Mouse (Mus musculus): ENCODE measurements around the gene Kbtbd7. TPM values are rescaled to one million over a fixed set of nuclear protein-coding genes. Genes with fewer than 3 reads are reported as not detected.

Kbtbd7 gene
- polyA plus RNA-seq, 1 experiment = 2.8 TPM

Other genes starting within 250 kb of the Kbtbd7 start
- gene Zfp957, start 179.1 kb upstream of the Kbtbd7 start, polyA plus RNA-seq (2012; ENCODE audit: insufficient read depth, insufficient read length, missing spikeins) = not detected in 2 replicates
- 325 and 446 TPM in 2 replicates for gene Rgcc, start 124.9 kb upstream of the Kbtbd7 start, polyA plus RNA-seq (2012; ENCODE audit: insufficient read depth, insufficient read length, missing spikeins)
- gene Naa16, start 35.7 kb upstream of the Kbtbd7 start, polyA plus RNA-seq (2012; ENCODE audit: insufficient read depth, insufficient read length, missing spikeins) = 10.9 and 12.1 TPM in 2 replicates
- gene Mtrf1, start 28.7 kb upstream of the Kbtbd7 start, polyA plus RNA-seq (2012; ENCODE audit: insufficient read depth, insufficient read length, missing spikeins) = 11.9 and 17.8 TPM in 2 replicates
- not detected in 2 replicates for gene Kbtbd6, start 25.3 kb downstream of the Kbtbd7 start, polyA plus RNA-seq (2012; ENCODE audit: insufficient read depth, insufficient read length, missing spikeins)
- gene Elf1, start 54.7 kb downstream of the Kbtbd7 start, polyA plus RNA-seq (2012; ENCODE audit: insufficient read depth, insufficient read length, missing spikeins) = 10.0 and 11.5 TPM in 2 replicates
- gene Wbp4, start 55.0 kb downstream of the Kbtbd7 start, polyA plus RNA-seq (2012; ENCODE audit: insufficient read depth, insufficient read length, missing spikeins) = 25.0 and 28.1 TPM in 2 replicates
- gene Sugt1, start 161.2 kb downstream of the Kbtbd7 start, polyA plus RNA-seq (2012; ENCODE audit: insufficient read depth, insufficient read length, missing spikeins) = 156 and 182 TPM in 2 replicates
- gene Cnmd, start 235.7 kb downstream of the Kbtbd7 start, polyA plus RNA-seq (2012; ENCODE audit: insufficient read depth, insufficient read length, missing spikeins) = not detected in 2 replicates

All from brown adipose tissue, adult 24 weeks (tissue).